Mouse (Mus musculus) erythroid progenitor cell, adult 5-6 weeks (primary cell): ENCODE measurements around the gene Phlda3. TPM values are rescaled to one million over a fixed set of nuclear protein-coding genes. Genes with fewer than 3 reads are reported as not detected.
A peak's percentile ranks its signal among the peaks of the same experiment; 100 is the strongest.

ENCODE experiments used
- ATAC-seq: replicated peaks from 2 replicates; pipeline ENCODE4 v1.8.0; 2016; ENCODE audit warnings: moderate number of reproducible peaks, mild to moderate bottlenecking, moderate TSS enrichment, inconsistent platforms; ENCODE audit not compliant: poor library complexity, low FRiP score, severe bottlenecking
- total RNA-seq, 2 experiments: library from RNA; stranded (forward) in 1 of 2; stranded (reverse) in 1 of 2; fragments of 150-400 nt in 1 of 2; fragments of 186-747, 209-891 nt in 1 of 2; gene quantifications; 2 replicates each; pipeline versions ENCODE4 v1.2.3 to v1.2.4; 2015 to 2017; ENCODE audit warnings: low replicate concordance in 2 of 2

Phlda3 gene
- total RNA-seq, 2 experiments from 2014 or later = not detected

DNA sequence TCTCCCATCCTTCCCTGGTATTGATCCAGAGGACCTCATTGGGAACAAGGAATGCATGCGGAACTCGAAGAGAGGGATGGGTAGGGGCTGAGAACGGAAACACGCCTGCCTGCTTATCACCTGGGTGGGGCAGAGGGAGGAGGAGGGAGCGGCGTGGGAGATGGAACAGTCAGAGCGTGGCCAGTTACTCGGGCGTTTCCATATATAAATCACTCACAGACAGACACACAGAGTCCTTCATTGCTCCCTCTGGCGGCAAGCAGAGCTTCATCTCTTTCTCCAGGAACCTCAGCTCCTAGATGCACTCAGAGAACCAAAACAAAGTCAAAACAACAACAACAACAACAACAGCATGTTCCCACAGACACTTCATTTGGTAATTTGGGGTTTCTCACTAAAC, 22.8 kb downstream of the Phlda3 start:
- 0 out of 2 replicates have a peak, but pooled peaks have one; percentile 39 for ATAC-seq

DNA sequence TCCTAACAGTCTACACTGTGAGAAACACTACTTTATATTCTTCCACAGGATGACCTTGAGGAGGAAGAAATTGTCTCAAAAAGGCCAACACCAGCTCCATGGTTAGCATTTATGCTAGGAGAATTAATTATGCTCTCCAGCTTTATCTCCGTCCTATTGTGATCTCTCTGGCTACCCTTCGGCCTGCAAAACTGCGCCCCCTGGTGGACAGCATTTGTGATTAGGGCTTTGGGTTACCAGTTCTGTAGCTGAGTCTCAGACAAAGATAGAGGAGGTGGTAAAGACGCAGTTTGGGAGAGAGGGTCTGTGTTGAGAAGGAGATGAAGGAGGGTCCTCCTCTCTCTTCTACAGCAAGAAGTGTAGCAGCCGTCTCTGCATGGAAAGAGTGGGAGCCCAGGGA, 23.9 kb downstream of the Phlda3 start:
- peak; percentile 62; the same call in 1 of the 2 replicates for ATAC-seq

GRCm38 (mm10) chr1:135792143-135792939, 26.4 kb downstream of the Phlda3 start:
- ATAC-seq = no peak

GRCm38 (mm10) chr1:135793370-135794215, 27.7 kb downstream of the Phlda3 start:
- ATAC-seq = no peak

DNA sequence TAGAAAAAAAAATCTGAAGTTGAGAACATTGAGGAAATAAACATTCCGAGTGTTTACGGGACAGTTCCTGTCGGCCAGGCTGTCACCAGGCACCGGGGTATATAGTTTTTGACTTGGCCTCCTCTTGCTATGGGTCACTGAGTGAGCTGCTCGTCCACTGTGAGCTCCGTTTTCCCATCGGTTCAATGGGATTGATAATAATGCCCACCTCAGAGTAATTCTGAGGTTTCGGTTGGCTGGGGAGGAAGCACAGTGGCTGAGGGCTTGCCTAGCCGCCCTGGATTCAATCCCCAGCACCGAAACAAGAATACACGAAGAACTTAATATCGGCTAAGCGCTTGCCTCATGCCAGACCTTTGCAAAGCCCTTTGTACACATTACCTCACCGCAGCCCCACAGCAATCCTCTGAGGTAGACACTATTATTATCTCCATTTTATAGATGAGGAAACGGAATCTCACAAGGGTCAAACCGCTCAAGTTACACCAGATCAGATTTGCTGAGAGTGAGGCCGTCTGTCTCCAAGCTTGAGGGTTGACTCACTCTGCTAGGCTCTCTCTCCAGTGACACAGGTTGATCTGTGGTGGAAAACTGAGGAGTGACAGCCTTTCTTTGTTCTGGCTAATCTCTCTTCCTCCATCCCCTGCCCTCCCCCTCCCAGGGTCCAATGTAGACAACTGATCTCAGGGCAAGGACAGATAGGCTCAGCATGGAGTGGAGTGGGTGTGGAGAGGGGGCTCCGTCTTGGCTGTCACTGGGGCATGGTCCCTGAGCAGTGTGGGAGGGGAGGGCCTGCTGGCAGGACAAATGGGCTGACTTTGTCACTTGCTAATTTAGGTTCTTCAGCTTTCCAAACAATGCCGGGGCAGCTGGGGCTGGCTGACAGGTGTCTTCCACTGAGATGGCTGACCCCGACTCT, 28.6 kb downstream of the Phlda3 start:
- ATAC-seq = no peak

DNA sequence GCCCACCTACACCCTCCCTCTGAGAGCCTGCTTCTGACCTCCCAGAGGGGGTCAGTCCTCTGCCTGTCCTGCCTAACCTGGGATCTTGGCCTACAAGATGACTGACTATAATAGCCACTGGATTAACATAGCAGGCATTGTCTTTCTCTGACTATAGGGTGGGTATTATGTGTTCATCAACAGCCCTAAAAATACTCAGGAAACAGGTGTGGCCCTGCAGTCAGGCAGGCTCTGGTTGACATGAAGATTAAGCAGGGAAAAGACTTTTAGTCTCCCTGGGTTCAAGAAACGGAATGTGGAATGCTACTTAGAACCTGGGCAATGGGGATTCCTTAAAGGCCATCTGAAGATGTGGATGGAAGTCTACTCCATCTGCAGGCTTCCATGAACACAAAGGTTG, 32.6 kb downstream of the Phlda3 start:
- no peak for ATAC-seq

DNA sequence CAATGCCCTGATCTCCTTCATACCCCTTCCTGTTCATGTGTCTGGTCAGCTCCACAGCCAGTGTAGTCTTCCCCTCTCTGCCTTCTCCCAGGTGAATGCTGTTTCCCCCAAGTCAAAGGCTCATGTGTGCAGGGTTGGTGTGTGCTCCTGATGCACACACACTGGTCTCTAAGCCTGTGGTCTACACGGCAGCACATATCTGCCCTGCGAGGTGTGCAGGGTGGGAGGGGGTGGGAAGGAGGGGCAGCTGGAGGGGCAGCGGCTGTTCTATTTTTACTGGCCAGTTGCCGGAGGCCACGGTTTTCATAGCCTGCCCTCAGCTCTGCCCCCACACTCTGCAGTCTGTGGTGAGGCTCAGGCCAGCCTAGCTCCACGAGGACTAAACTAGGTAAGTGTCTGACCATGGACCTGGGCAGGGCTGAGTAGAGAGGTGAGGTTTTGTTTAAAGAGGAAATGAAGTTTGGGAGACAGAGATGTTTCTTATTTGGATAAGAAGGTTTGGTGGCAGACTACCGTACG, 33.2 kb downstream of the Phlda3 start:
- no peak for ATAC-seq

DNA sequence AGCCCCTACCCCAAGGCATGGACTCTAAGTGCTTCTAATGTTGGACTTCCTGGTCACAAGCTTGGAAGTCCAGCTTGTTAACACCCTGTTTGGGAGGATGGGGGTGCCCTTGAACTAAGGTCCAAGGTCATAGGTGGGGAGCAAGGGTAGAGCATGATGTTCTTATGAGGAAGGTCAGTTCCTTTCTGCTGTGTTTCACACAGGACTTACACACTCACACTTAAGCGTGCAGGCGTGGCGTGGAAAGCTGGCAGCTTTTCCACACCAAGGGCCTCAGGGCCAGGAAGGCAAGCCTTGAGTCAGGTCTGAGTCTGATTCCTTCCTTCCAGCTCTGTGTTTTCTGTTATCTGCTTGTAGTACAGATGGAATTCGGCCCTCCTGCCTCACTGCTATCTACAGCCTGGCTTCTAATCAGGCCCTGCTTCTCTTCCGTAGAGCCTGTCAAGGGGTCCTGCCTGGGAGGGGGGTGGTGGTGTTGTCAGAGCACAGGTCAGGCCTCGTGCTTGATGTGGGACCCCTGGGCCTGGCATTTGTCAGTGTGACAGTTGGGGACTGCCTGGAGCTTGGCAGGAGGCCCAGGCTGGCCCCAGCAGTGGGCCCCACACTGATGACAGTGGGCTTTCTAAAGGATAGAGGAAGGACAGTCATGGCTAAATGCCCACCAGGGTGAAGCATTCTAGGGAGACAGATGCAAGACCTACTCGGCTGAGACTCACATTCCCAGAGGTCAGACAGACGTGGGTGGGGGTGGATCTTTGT, 34.5 kb downstream of the Phlda3 start:
- no peak for ATAC-seq

- no peak for ATAC-seq
These were observed 41.6 kb downstream of the Phlda3 start for GRCm38 (mm10) chr1:135807546-135807945.

DNA sequence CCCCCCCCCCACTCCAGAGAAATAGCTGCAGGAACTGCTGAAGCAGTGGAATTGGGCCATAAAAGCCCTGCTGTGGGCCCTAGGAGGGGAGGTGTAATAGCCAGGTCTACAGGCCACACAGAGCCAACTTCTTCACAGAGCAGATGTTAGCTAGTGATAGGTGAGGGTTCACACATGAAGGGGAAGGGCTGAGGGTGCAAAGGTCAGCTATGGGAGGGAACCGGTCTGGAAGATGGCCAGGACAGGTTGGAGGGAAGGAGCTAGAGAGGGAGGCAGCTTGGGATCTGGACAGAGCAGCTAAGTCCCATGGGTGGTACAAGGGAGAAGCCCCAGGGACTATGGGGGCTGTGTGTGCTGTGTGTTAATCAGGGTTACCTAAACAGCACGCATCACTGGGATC, 44.3 kb downstream of the Phlda3 start:
- ATAC-seq = no peak

DNA sequence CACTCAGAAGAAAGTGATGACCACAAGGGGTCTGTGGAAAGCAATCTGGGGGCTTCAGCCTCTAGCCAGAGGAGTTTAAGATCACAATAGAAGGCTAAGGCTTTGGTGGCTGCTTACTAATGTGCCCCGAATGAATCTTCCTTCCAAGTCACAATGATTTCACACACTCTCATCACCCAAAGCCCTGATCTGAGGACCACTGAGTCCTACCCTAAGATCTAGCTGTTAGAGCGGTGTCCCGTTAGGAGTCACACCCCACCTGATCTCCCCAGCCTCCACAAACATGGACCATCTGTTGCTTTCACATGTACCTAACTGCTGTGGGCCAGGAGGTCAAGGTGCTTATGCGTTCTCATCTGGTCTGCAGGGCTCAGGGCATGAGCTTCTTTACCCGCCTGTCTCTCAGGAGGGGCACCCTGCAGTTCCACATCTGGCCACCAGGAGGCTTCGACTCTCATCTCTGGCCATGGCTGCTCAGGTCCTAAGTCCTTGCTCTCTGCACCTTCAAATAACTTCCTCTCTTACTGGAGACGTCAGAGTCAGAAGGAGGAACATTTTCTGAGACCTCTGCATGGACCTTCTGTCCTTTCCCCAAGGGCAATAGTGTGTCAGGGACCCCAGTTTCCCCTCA, 45.2 kb downstream of the Phlda3 start:
- ATAC-seq = peak; percentile 77

DNA sequence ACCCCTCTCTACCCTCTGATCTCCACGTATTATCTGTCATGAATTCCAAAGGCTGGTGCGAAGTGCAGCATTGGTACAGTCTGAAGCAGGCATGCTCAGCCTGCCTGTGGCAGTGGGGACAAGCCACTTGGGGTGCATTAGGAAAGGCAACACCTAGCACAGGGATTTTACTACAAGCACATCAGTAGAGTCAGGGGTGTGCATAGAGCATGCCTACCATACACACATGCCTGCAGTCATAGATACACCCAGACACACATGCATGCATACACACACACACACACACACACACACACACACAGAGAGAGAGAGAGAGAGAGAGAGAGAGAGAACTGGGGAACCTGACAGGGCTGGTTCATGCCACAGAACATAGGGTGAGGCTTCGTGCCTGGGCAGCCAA, 46.3 kb downstream of the Phlda3 start:
- no peak for ATAC-seq

DNA sequence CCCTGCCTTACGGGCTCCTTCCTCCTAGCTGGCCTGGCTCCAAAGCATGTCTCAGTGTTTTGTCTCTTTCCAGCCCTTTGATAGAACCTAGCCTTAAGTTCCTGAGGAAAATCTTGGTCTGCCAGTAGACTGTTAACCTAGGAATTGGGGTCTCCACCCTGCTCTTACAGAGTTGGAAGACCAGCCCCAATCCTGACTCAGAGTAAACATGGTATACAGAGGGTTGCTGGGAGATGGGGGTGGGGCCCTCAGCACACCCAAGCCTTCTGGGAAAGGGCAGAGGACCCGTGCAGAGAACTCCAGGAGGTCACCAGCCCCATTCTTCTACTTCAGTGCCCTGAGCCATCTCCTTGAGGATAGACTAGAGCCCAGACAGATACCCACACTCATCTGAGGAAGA, 46.7 kb downstream of the Phlda3 start:
- ATAC-seq = no peak

GRCm38 (mm10) chr1:135813071-135813470, 47.2 kb downstream of the Phlda3 start:
- ATAC-seq = no peak

GRCm38 (mm10) chr1:135813687-135814395, 47.9 kb downstream of the Phlda3 start:
- ATAC-seq = no peak

- no peak for ATAC-seq
These were observed 48.6 kb downstream of the Phlda3 start for GRCm38 (mm10) chr1:135814531-135814930.

DNA sequence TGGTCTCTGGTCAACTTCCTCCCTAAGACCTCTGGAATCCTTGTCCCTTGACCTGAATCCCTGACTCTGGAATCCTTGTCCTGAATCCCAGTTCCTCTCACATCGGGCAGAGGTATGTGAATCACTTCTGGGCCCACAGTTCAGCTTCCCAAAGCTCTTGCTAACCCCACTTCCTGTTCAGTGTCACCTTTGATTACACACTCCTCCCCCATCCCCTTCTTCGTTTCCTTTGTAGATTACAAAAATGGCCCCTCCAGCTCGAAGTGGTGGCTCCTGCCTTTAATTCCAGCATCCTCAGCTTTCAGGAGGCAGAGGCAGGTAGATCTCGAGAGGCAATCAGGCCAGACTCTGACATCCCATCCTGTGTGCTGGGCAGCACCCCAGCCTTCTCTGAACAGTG, 51.7 kb downstream of the Phlda3 start:
- ATAC-seq = no peak

- ATAC-seq = no peak
These were observed 52.7 kb downstream of the Phlda3 start, which contains the start of gene Lad1 for GRCm38 (mm10) chr1:135818481-135819086. TSS of gene Lad1 (plus strand) at chr1:135818598.
